Mouse (Mus musculus) lung, postnatal 0 days (tissue): ENCODE results near the gene Mast4.

Experiments
- CTCF ChIP-seq: IDR thresholded peaks from 2 replicates; pipeline ENCODE4 v1.5.1; 2016; ENCODE audit warnings: antibody characterized with exemption, mild to moderate bottlenecking
- EP300 ChIP-seq: IDR thresholded peaks from 2 replicates; pipeline ENCODE4 v1.6.1; 2016; ENCODE audit warnings: antibody characterized with exemption, mild to moderate bottlenecking, control low read depth

DNA sequence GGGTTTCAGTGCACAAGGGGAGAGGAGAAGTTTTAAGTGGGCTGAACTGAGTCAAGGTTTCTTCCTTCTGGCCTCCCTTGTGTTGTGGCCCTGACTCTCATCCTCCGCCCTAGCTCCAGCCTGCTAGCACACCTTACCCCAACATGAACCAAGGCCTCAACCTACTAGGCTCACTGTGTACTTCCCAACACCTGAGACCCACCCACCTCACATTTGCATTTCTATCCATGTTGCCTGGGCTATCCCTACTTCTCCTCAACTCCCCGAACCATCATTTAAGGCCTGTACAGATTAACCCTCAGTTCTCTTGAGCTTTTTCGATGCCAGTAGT lies 589.1 kb downstream of the Mast4 start:
- TF ChIP-seq EP300 (no peak), CTCF (no peak)
